Mouse (Mus musculus): Measurements from ENCODE around the gene 4931414P19Rik.

- TF ChIP-seq HCFC1 (IDR thresholded peaks at IDR 0.05; ENCODE audit: borderline replicate concordance, insufficient read depth, low read length) (no peak), MAFK (IDR thresholded peaks at IDR 0.05; ENCODE audit: insufficient read depth, low read depth, low read length) (no peak)
Measured at GRCm38 (mm10) chr14:54592319-54592934, 13.4 kb downstream of the 4931414P19Rik start.
